Mouse (Mus musculus): ENCODE measurements around the gene Tmem175. TPM values are rescaled to one million over a fixed set of nuclear protein-coding genes. Genes with fewer than 3 reads are reported as not detected.

The Tmem175 gene
- polyA plus RNA-seq, 1 experiment from 2014 or later, result 21.0 TPM

- WGBS, result 75% methylated on average over 2 of the region's 2 CpGs
- Histone ChIP-seq H3K27me3 (ENCODE audit: control insufficient read depth, insufficient read depth, low read length) (no peaks in the 10 kb centered on the region), H3K36me3 (replicated peaks; ENCODE audit: control insufficient read depth, insufficient read depth, low read depth, low read length) (no peaks in the 10 kb centered on the region)
These were observed 37.8 kb downstream of the Tmem175 start for GRCm38 (mm10) chr5:108667370-108667769.

GRCm38 (mm10) chr5:108668387-108668932 lies 38.9 kb downstream of the Tmem175 start:
- H3K9me3 ChIP-seq (replicated peaks; ENCODE audit: control insufficient read depth, low read length), result no peaks in the 10 kb centered on the region
- ATAC-seq (replicated peaks; ENCODE audit: insufficient number of reproducible peaks, low FRiP score, low TSS enrichment, low read depth), result no peak
- H3K4me1 ChIP-seq (ENCODE audit: control insufficient read depth, insufficient read depth, low read length), result no peaks in the 10 kb centered on the region; the same call in 1 of the 2 replicates
- no peak overlapping the region for H3K27ac ChIP-seq (replicated peaks; ENCODE audit: low read depth, low read length)
- no peaks in the 10 kb centered on the region for H3K36me3 ChIP-seq (replicated peaks; ENCODE audit: control insufficient read depth, insufficient read depth, low read depth, low read length)
- peak overlapping the region; percentile 49 for H3K4me3 ChIP-seq (ENCODE audit: low read depth, low read length)
- 18% methylated on average over 3 of the region's 3 CpGs for WGBS
- no peak for DNase-seq (ENCODE audit: low spot score)
- H3K9ac ChIP-seq (replicated peaks; ENCODE audit: low read length), result peak overlapping the region; percentile 83
- no peaks in the 10 kb centered on the region for H3K27me3 ChIP-seq (ENCODE audit: control insufficient read depth, insufficient read depth, low read length)
- peak overlapping the region; percentile 82 for H3K4me2 ChIP-seq (ENCODE audit: low read depth, low read length)

More at GRCm38 (mm10) chr5:108667370-108667769, 37.8 kb downstream of the Tmem175 start:
- ATAC-seq (replicated peaks; ENCODE audit: insufficient number of reproducible peaks, low FRiP score, low TSS enrichment, low read depth), result no peak
- Histone ChIP-seq H3K4me3 (ENCODE audit: low read depth, low read length) (no peak overlapping the region), H3K4me1 (ENCODE audit: control insufficient read depth, insufficient read depth, low read length) (no peaks in the 10 kb centered on the region; the same call in 1 of the 2 replicates), H3K4me2 (ENCODE audit: low read depth, low read length) (no peak overlapping the region), H3K9me3 (replicated peaks; ENCODE audit: control insufficient read depth, low read length) (no peaks in the 10 kb centered on the region), H3K9ac (replicated peaks; ENCODE audit: low read length) (no peak overlapping the region), H3K27ac (replicated peaks; ENCODE audit: low read depth, low read length) (no peak overlapping the region)
- no peak for DNase-seq (ENCODE audit: low spot score)

- H3K27me3 ChIP-seq (ENCODE audit: control insufficient read depth, insufficient read depth, low read length), result no peaks in the 10 kb centered on the region
- no peaks in the 10 kb centered on the region for H3K9me3 ChIP-seq (replicated peaks; ENCODE audit: control insufficient read depth, low read length)
- peak; percentile 70 for ATAC-seq (replicated peaks; ENCODE audit: insufficient number of reproducible peaks, low FRiP score, low TSS enrichment, low read depth)
- no peaks in the 10 kb centered on the region; the same call in 1 of the 2 replicates for H3K4me1 ChIP-seq (ENCODE audit: control insufficient read depth, insufficient read depth, low read length)
- peak; percentile 79 for DNase-seq (ENCODE audit: low spot score)
- H3K36me3 ChIP-seq (replicated peaks; ENCODE audit: control insufficient read depth, insufficient read depth, low read depth, low read length), result no peaks in the 10 kb centered on the region
- peak within 1 kb of the TSS; percentile 82 for H3K4me2 ChIP-seq (ENCODE audit: low read depth, low read length)
- H3K4me3 ChIP-seq (ENCODE audit: low read depth, low read length), result peak within 1 kb of the TSS; percentile 49
- peak within 1 kb of the TSS; percentile 43 for H3K27ac ChIP-seq (replicated peaks; ENCODE audit: low read depth, low read length)
- peak within 1 kb of the TSS; percentile 83 for H3K9ac ChIP-seq (replicated peaks; ENCODE audit: low read length)
- WGBS, result 6% methylated on average over 43 of the region's 43 CpGs
These were observed 39.7 kb downstream of the Tmem175 start, which contains the start of gene Dgkq for GRCm38 (mm10) chr5:108668977-108669936. Gene Dgkq (minus strand): TSS chr5:108669672.

GRCm38 (mm10) chr5:108669986-108670385 lies 40.4 kb downstream of the Tmem175 start:
- H3K4me1 ChIP-seq (ENCODE audit: control insufficient read depth, insufficient read depth, low read length), result no peaks in the 10 kb centered on the region; the same call in 1 of the 2 replicates
- no peak overlapping the region for H3K27ac ChIP-seq (replicated peaks; ENCODE audit: low read depth, low read length)
- DNase-seq (ENCODE audit: low spot score), result no peak
- ATAC-seq (replicated peaks; ENCODE audit: insufficient number of reproducible peaks, low FRiP score, low TSS enrichment, low read depth), result 0 out of 2 replicates have a peak, but pooled peaks have one; percentile 8
- H3K9me3 ChIP-seq (replicated peaks; ENCODE audit: control insufficient read depth, low read length), result no peaks in the 10 kb centered on the region
- H3K36me3 ChIP-seq (replicated peaks; ENCODE audit: control insufficient read depth, insufficient read depth, low read depth, low read length), result no peaks in the 10 kb centered on the region
- H3K4me3 ChIP-seq (ENCODE audit: low read depth, low read length), result no peak overlapping the region
- no peak overlapping the region for H3K9ac ChIP-seq (replicated peaks; ENCODE audit: low read length)
- WGBS, result 72% methylated on average over 9 of the region's 9 CpGs
- H3K27me3 ChIP-seq (ENCODE audit: control insufficient read depth, insufficient read depth, low read length), result no peaks in the 10 kb centered on the region
- peak overlapping the region; percentile 82 for H3K4me2 ChIP-seq (ENCODE audit: low read depth, low read length)

- H3K9ac ChIP-seq (replicated peaks; ENCODE audit: low read length), result no peak overlapping the region
- H3K4me1 ChIP-seq (ENCODE audit: control insufficient read depth, insufficient read depth, low read length), result no peaks in the 10 kb centered on the region; the same call in 1 of the 2 replicates
- H3K27ac ChIP-seq (replicated peaks; ENCODE audit: low read depth, low read length), result no peak overlapping the region
- H3K36me3 ChIP-seq (replicated peaks; ENCODE audit: control insufficient read depth, insufficient read depth, low read depth, low read length), result no peaks in the 10 kb centered on the region
- H3K4me2 ChIP-seq (ENCODE audit: low read depth, low read length), result no peak overlapping the region
- H3K4me3 ChIP-seq (ENCODE audit: low read depth, low read length), result no peak overlapping the region
- no peaks in the 10 kb centered on the region for H3K9me3 ChIP-seq (replicated peaks; ENCODE audit: control insufficient read depth, low read length)
- ATAC-seq (replicated peaks; ENCODE audit: insufficient number of reproducible peaks, low FRiP score, low TSS enrichment, low read depth), result no peak; the same call in 1 of the 2 replicates
- no peaks in the 10 kb centered on the region for H3K27me3 ChIP-seq (ENCODE audit: control insufficient read depth, insufficient read depth, low read length)
- DNase-seq (ENCODE audit: low spot score), result peak; percentile 54
These were observed 41.2 kb downstream of the Tmem175 start for GRCm38 (mm10) chr5:108670785-108671184.

- 87% methylated on average over 12 of the region's 12 CpGs for WGBS
- no peak overlapping the region for H3K4me3 ChIP-seq (ENCODE audit: low read depth, low read length)
- ATAC-seq (replicated peaks; ENCODE audit: insufficient number of reproducible peaks, low FRiP score, low TSS enrichment, low read depth), result no peak
These were observed 42.2 kb downstream of the Tmem175 start for GRCm38 (mm10) chr5:108671757-108672156.

GRCm38 (mm10) chr5:108674624-108675023 lies 45.1 kb downstream of the Tmem175 start:
- no peak for ATAC-seq (replicated peaks; ENCODE audit: insufficient number of reproducible peaks, low FRiP score, low TSS enrichment, low read depth)
- WGBS, result 83% methylated on average over 2 of the region's 2 CpGs
- Histone ChIP-seq H3K4me2 (ENCODE audit: low read depth, low read length) (no peak overlapping the region), H3K36me3 (replicated peaks; ENCODE audit: control insufficient read depth, insufficient read depth, low read depth, low read length) (no peaks in the 10 kb centered on the region), H3K27ac (replicated peaks; ENCODE audit: low read depth, low read length) (no peak overlapping the region), H3K27me3 (ENCODE audit: control insufficient read depth, insufficient read depth, low read length) (no peaks in the 10 kb centered on the region), H3K4me3 (ENCODE audit: low read depth, low read length) (no peak overlapping the region), H3K9me3 (replicated peaks; ENCODE audit: control insufficient read depth, low read length) (no peaks in the 10 kb centered on the region), H3K4me1 (ENCODE audit: control insufficient read depth, insufficient read depth, low read length) (peaks cover 2% of the 10 kb centered on the region; the same call in 1 of the 2 replicates), H3K9ac (replicated peaks; ENCODE audit: low read length) (no peak overlapping the region)
- DNase-seq (ENCODE audit: low spot score), result no peak

More at GRCm38 (mm10) chr5:108671757-108672156, 42.2 kb downstream of the Tmem175 start:
- H3K36me3 ChIP-seq (replicated peaks; ENCODE audit: control insufficient read depth, insufficient read depth, low read depth, low read length), result no peaks in the 10 kb centered on the region
- no peaks in the 10 kb centered on the region for H3K9me3 ChIP-seq (replicated peaks; ENCODE audit: control insufficient read depth, low read length)
- no peaks in the 10 kb centered on the region; the same call in 1 of the 2 replicates for H3K4me1 ChIP-seq (ENCODE audit: control insufficient read depth, insufficient read depth, low read length)
- no peak for DNase-seq (ENCODE audit: low spot score)
- no peak overlapping the region for H3K9ac ChIP-seq (replicated peaks; ENCODE audit: low read length)
- no peaks in the 10 kb centered on the region for H3K27me3 ChIP-seq (ENCODE audit: control insufficient read depth, insufficient read depth, low read length)
- no peak overlapping the region for H3K4me2 ChIP-seq (ENCODE audit: low read depth, low read length)
- no peak overlapping the region for H3K27ac ChIP-seq (replicated peaks; ENCODE audit: low read depth, low read length)
